Mouse (Mus musculus): ENCODE measurements around the gene Cck. TPM values are rescaled to one million over a fixed set of nuclear protein-coding genes. Genes with fewer than 3 reads are reported as not detected.

Gene Cck
- polyA plus RNA-seq, 1 experiment from 2014 or later = 127 TPM

DNA sequence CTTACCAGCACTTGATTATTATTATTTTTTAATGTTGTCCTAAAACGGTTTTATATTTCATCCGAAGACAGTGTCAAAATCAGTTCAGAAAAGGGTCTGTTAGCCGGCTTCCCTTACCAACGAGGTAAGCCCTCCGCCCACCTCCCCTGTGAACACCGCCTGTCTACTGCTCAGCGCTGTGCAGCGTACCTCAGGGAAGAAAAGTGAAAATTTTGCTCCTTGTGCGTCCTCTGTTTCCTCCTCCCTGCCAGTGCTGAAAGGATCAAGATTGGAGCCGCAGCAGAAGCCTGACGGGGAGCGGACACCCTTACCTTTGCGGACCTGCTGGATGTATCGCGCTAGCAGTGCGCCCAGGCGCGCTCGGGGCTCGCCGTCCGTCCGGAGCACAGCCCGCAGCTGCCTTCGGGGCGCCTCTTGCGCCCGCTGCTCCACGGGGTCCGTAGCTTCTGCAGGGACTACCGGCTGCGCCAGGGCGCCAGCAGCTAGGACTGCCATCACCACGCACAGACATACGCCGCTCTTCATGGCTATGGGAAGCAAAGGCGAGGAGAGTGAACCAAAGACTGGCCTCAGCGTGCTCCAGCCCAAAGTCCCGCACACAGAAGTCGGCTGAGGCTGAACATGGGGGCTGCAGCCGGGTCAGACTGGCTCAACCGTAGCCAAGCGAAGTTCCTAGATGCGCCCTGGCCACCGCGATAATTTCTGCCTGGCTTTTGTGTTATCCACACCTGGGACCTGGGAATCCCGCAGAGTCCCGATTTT is 1.3 kb downstream of the Cck start:
- Histone ChIP-seq H3K9me3 (replicated peaks) (no peaks in the 10 kb centered on the region), H3K4me2 (peak overlapping the region; percentile 68), H3K9ac (replicated peaks) (peak overlapping the region; percentile 36; the same call in 1 of the 2 replicates), H3K27ac (replicated peaks) (no peak overlapping the region; the same call in 1 of the 2 replicates), H3K36me3 (no peaks in the 10 kb centered on the region), H3K27me3 (replicated peaks) (peaks cover 54% of the 10 kb centered on the region), H3K4me1 (peaks cover 26% of the 10 kb centered on the region), H3K4me3 (replicated peaks) (peak overlapping the region; percentile 43)
- ATAC-seq (ENCODE audit: low FRiP score) = no peak
- WGBS = 2% methylated on average over 48 of the region's 48 CpGs

DNA sequence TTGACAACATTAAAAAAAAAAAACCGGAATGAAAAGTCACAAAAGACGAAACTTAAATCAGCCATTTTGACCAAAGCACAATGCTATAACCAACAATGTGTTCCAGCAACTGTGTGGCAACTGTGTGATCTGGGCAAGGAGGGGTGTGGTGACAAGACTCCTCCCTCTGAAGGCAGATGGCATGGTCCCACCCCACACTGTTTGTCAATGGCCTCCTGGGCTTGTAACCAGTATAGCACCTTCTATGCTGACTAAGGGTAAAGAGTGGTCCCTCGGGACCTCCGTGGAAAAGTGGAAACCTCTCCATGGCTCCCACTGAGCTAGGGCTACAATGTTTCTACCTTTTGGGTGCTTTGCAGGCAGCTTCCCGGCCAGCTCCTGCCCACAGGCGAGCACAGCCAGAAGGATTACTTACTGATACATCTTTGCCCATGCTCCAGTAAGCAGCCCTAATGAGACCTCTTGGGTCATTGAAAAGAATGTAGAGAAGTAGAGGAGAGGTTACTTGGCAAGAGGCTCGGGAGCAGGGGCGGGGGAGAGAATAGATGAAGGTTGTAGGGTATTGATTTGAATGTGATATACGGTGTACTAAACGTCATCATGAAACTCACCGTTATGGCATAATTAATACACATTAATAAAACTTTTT is 3.8 kb downstream of the Cck start:
- Histone ChIP-seq H3K9ac (replicated peaks) (no peak overlapping the region), H3K36me3 (no peaks in the 10 kb centered on the region), H3K4me1 (peaks cover 26% of the 10 kb centered on the region), H3K27ac (replicated peaks) (no peak overlapping the region), H3K4me3 (replicated peaks) (no peak overlapping the region), H3K27me3 (replicated peaks) (peaks cover 43% of the 10 kb centered on the region), H3K9me3 (replicated peaks) (no peaks in the 10 kb centered on the region), H3K4me2 (peak overlapping the region; percentile 68)
- WGBS = 79% methylated on average over 11 of the region's 11 CpGs
- ATAC-seq (ENCODE audit: low FRiP score) = no peak

DNA sequence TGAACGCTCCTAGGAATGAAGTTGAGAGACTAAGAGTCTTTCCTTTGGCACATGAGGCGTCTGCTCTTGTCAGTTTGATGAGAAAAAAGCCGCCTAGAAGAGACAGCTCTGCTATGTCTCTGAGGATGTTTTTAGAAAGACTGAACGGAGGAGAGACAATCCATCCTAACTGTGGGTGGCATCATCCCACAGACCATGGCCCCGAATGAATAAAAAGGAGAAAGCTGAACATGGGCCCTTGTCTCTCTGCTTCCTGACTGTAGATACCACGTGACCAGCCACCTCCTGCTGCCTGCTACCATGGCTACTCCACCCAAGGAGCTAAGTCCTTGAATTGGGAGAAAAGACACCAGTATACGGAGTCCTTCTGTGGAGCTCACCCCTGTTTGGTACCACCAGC is 8.3 kb downstream of the Cck start:
- H3K9me3 ChIP-seq (replicated peaks) = no peaks in the 10 kb centered on the region
- 72% methylated on average over 7 of the region's 7 CpGs for WGBS
- H3K9ac ChIP-seq (replicated peaks) = no peak overlapping the region
- H3K4me1 ChIP-seq = 0 out of 2 replicates have a peak, but pooled peaks cover 3% of the 10 kb centered on the region
- ATAC-seq (ENCODE audit: low FRiP score) = no peak
- no peak overlapping the region for H3K27ac ChIP-seq (replicated peaks)
- no peak overlapping the region for H3K4me3 ChIP-seq (replicated peaks)
- H3K27me3 ChIP-seq (replicated peaks) = peaks cover under 1% of the 10 kb centered on the region
- H3K4me2 ChIP-seq = no peak overlapping the region
- H3K36me3 ChIP-seq = no peaks in the 10 kb centered on the region

DNA sequence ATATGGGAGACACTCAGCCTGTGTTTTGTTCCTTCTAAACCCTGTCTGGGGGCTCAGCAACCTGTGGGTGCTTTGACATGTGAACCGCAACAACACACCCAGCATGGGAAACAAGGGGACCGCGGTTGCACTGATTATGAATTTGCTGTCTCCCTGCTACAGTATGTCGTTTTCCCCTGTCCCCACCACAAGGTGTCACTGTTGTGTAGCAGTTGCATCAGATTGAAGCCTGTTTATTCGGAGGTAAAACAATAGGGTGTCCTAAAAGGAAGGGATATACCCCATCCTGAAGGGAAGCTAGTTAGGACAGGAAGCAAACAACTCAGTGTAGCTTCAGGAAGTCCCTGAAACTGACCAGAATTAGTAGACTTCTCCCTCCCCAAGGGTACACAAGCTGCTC is 16.0 kb downstream of the Cck start:
- no peak overlapping the region for H3K4me2 ChIP-seq
- peaks cover 9% of the 10 kb centered on the region for H3K4me1 ChIP-seq
- no peak overlapping the region for H3K27ac ChIP-seq (replicated peaks)
- no peaks in the 10 kb centered on the region for H3K27me3 ChIP-seq (replicated peaks)
- 17% methylated on average over 5 of the region's 5 CpGs for WGBS
- H3K9me3 ChIP-seq (replicated peaks) = no peaks in the 10 kb centered on the region
- peak; percentile 65; the same call in 1 of the 2 replicates for ATAC-seq (ENCODE audit: low FRiP score)
- no peak overlapping the region for H3K4me3 ChIP-seq (replicated peaks)
- no peak overlapping the region for H3K9ac ChIP-seq (replicated peaks)
- peaks cover 10% of the 10 kb centered on the region; the same call in 1 of the 2 replicates for H3K36me3 ChIP-seq

DNA sequence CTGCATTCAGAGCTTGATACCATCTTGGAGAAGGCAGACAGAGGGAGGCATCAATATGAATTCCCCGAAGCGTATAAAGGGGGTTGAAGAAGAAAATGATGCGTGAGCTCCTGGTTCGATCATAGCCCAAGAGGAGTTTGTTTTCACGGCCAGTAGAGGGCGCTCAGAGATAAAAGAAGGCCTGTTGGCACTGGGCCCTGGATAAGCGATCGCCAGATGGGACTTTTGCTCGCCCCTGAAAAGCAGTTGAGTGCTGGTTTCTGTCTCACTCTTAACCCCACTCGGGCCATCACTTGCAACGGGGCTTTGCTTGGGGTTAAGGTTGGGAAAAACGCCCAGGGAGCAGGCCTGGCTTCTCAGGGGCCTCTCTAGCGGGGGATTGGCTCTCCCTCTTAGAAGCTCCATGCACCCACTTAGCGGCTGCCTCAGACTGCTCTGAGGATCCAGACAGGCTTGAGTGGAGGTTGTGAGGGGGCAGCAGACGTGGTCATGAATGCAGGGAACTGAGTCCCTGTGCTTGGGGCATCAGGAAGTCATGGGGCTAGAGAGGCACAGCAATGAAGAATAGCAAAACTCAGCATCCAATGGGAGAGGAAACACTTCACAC is 18.1 kb downstream of the Cck start:
- Histone ChIP-seq H3K27ac (replicated peaks) (peak overlapping the region; percentile 51; the same call in 1 of the 2 replicates), H3K27me3 (replicated peaks) (no peaks in the 10 kb centered on the region), H3K36me3 (peaks cover 30% of the 10 kb centered on the region), H3K9me3 (replicated peaks) (no peaks in the 10 kb centered on the region), H3K4me3 (replicated peaks) (no peak overlapping the region), H3K9ac (replicated peaks) (0 out of 2 replicates have a peak overlapping the region, but pooled peaks have one; percentile 34), H3K4me1 (peaks cover 9% of the 10 kb centered on the region), H3K4me2 (peak overlapping the region; percentile 49)
- 13% methylated on average over 15 of the region's 15 CpGs for WGBS
- ATAC-seq (ENCODE audit: low FRiP score) = peak; percentile 66

DNA sequence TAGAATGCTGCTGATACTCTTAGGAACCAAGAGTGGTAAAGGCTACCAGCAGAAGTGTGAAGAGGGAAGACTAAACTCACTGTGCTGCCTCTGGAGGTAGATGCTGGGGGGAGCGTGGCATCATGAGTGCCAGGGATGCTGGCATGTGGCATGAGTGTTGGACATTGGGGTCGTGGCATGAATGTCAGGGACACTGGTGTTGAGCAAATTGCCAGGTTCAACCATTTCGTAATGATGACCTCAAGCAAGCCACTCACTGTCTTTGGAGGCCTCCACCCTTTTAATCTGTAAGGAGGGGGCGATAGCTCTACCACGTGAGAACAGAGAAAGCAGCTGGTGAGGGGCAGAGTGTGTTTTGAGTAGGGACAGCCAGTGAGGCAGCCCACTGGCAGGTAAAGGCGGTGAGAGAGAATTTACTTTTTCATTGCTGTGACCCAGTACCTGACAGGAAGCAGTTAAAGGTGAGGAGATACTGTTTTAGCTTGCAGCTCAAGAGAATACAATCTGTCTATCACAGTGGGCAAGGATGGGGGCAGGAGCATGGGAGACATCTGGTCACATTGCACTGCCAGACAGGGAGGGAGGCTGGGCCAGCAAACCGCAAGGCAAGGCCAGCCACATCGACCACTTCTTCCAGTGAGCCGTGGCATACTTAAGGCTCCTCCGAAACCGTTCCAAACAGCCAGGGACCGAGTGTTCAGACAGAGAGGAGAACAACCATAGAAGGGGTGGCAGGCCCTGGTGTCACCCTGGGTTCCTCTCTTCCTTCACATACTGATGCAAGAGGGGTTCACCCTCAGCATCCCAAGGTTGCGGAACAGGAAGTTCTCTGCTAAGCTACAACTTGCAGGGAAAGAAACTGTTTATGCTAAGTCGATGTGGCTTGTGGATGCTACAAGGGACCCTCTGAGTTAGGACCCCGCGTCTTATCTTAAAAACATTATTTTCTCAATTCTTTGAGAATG is 19.7 kb downstream of the Cck start:
- H3K27me3 ChIP-seq (replicated peaks) = no peaks in the 10 kb centered on the region
- no peak overlapping the region for H3K9ac ChIP-seq (replicated peaks)
- WGBS = 83% methylated on average over 16 of the region's 16 CpGs
- no peaks in the 10 kb centered on the region for H3K9me3 ChIP-seq (replicated peaks)
- H3K4me3 ChIP-seq (replicated peaks) = no peak overlapping the region
- H3K4me2 ChIP-seq = no peak overlapping the region
- ATAC-seq (ENCODE audit: low FRiP score) = no peak
- H3K36me3 ChIP-seq = peaks cover 40% of the 10 kb centered on the region
- no peak overlapping the region for H3K27ac ChIP-seq (replicated peaks)
- H3K4me1 ChIP-seq = peaks cover 9% of the 10 kb centered on the region

DNA sequence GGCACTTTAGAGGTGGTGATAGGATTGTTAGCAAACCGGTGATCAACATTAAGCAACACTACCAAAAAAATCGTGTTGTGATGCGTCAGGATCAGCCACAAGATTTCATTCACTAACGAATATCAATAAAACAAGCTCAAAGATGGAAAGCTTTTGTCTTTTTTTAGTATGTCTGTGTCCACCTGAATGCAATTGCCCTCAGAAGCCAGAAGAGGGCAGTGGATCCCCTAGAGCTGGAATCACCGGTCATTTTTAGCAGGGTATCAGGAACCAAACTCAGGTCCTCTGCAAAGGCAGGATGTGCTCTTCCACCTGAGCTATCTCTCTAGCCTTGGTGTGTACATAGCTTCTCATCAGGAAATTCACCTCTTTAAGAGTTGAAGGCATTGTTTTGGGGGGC is 20.7 kb downstream of the Cck start:
- ATAC-seq (ENCODE audit: low FRiP score) = no peak
- H3K4me3 ChIP-seq (replicated peaks) = no peak overlapping the region
- H3K9me3 ChIP-seq (replicated peaks) = no peaks in the 10 kb centered on the region
- H3K36me3 ChIP-seq = peaks cover 43% of the 10 kb centered on the region
- peaks cover 9% of the 10 kb centered on the region for H3K4me1 ChIP-seq
- no peaks in the 10 kb centered on the region for H3K27me3 ChIP-seq (replicated peaks)
- no peak overlapping the region for H3K9ac ChIP-seq (replicated peaks)
- no peak overlapping the region for H3K4me2 ChIP-seq
- WGBS = 83% methylated on average over 5 of the region's 5 CpGs
- H3K27ac ChIP-seq (replicated peaks) = no peak overlapping the region

DNA sequence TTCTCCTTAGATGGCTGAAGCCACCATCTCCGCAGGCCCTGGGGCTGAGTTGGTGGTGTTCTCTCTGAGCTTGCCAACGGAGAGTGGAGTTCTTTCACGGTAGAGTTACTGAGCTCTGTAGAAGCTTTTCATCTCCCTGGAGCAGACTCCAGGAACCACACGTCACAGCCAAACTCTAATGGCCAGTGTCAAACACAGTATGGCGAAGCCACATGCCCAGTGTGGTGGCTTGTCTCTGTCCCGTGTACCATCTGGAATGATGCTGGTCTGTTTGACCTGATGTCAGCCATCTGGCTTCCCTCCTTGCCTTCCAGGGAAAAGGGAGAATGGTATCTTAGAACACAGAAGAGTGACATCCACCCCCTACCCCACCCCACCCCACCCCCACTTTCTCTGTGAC is 25.8 kb downstream of the Cck start:
- ATAC-seq (ENCODE audit: low FRiP score) = no peak
- Histone ChIP-seq H3K9ac (replicated peaks) (no peak overlapping the region), H3K4me1 (no peaks in the 10 kb centered on the region), H3K4me2 (no peak overlapping the region), H3K36me3 (peaks cover 59% of the 10 kb centered on the region), H3K4me3 (replicated peaks) (no peak overlapping the region), H3K27me3 (replicated peaks) (no peaks in the 10 kb centered on the region), H3K9me3 (replicated peaks) (no peaks in the 10 kb centered on the region), H3K27ac (replicated peaks) (no peak overlapping the region)
- WGBS = 72% methylated on average over 6 of the region's 6 CpGs

DNA sequence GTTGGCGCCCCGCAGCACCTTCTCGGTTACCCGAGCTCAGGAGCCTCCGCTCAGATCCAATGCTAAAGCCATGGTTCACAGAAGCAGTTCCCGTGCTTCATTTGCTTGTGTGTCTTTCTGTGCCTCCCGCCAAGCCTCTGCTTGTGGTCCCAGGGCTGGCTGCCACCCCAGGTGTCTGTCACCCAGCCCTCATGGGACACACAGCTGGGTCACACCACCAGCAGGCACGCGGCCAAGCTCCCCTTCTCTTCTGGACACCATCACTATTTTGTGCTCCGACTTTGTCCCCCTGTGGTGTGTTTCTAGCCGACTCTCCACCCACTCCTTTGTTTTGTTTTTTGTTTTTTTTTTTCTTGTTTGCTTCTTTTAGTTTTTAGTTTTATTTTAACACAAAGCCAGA is 28.0 kb downstream of the Cck start:
- Histone ChIP-seq H3K4me3 (replicated peaks) (no peak overlapping the region), H3K9ac (replicated peaks) (no peak overlapping the region), H3K27me3 (replicated peaks) (no peaks in the 10 kb centered on the region), H3K4me1 (no peaks in the 10 kb centered on the region), H3K36me3 (peaks cover 52% of the 10 kb centered on the region), H3K27ac (replicated peaks) (no peak overlapping the region), H3K4me2 (no peak overlapping the region), H3K9me3 (replicated peaks) (no peaks in the 10 kb centered on the region)
- no peak for ATAC-seq (ENCODE audit: low FRiP score)
- WGBS = 84% methylated on average over 11 of the region's 11 CpGs

DNA sequence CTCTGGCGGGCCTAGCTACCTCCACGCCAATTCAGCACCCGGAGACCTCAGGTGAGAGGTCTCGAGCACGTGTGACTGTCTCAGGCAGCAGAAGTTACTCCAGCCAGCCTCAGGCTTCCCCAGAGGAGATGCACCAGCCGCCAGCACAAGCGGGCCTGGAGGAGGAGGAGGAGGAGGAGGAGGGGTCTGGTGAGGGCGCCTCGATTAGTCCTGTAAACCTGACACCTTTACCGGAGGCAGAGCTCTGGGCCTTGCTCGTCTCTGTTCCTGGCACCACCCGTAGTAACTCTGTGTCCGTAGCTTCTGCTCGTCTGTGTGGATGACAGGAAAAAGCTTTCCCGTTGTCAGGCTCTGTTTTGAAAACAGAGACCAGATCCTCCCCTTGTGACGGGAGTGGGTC is 35.0 kb downstream of the Cck start:
- peaks cover 74% of the 10 kb centered on the region for H3K36me3 ChIP-seq
- H3K4me3 ChIP-seq (replicated peaks) = no peak overlapping the region
- WGBS = 75% methylated on average over 16 of the region's 16 CpGs
- no peak overlapping the region for H3K4me2 ChIP-seq
- H3K9me3 ChIP-seq (replicated peaks) = no peaks in the 10 kb centered on the region
- ATAC-seq (ENCODE audit: low FRiP score) = no peak
- H3K27me3 ChIP-seq (replicated peaks) = no peaks in the 10 kb centered on the region
- H3K9ac ChIP-seq (replicated peaks) = no peak overlapping the region
- no peaks in the 10 kb centered on the region for H3K4me1 ChIP-seq
- H3K27ac ChIP-seq (replicated peaks) = no peak overlapping the region

DNA sequence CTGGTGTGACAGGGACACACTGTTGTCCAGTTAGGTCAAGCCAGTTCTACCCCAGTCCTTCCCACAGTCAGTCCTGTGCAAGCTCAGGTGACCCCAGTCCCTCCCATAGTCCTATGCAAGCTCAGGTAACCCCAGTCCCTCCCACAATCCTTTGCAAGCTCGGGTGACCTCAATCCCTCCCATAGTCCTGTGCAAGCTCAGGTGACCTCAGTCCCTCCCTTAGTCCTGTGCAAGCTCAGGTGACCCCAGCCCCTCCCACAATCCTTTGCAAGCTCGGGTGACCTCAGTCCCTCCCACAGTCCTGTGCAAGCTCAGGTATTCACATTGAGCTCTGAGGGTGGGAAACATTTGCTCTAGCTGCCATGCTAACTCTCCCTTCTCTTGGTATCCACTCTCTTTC is 35.5 kb downstream of the Cck start:
- Histone ChIP-seq H3K36me3 (peaks cover 77% of the 10 kb centered on the region), H3K4me1 (no peaks in the 10 kb centered on the region), H3K4me3 (replicated peaks) (no peak overlapping the region), H3K9ac (replicated peaks) (no peak overlapping the region), H3K9me3 (replicated peaks) (no peaks in the 10 kb centered on the region), H3K4me2 (no peak overlapping the region), H3K27ac (replicated peaks) (no peak overlapping the region), H3K27me3 (replicated peaks) (no peaks in the 10 kb centered on the region)
- ATAC-seq (ENCODE audit: low FRiP score) = no peak
- 85% methylated on average over 2 of the region's 2 CpGs for WGBS
